Comparison of ENCODE assay signal across 18 mouse cellular contexts in the genomic region with DNA sequence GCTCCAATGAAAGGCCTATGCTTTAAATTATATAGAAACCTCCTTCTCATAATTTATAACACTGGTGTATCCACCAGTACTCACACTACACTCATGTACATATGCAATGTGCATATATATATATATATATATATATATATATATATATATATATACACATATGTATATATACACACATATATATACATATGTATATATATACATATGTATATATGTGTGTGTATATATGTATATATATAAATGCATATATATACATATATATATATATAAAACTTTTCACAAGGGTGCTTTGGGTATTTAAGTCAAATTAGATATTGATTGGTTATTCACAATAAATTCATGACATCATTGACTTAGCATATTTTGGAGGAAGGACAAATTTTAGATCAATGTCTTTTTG. TPM values are rescaled to one million over a fixed set of nuclear protein-coding genes. Genes with fewer than 3 reads are reported as not detected.
"Had no signal": no experiment of that assay in that cellular context is flagged by ENCODE, and none has a peak within 500 bp of the region (broad histone marks: within the 10 kb centered on the region; RNA-seq: fewer than 3 reads in every experiment).

No protein-coding gene starts in this region.

RNA-seq across cellular contexts. Expression of gene Zfp988, which starts 3.1 kb away (rescaled TPM):
- polyA plus RNA-seq: embryonic facial prominence, embryonic 11.5 days; embryonic facial prominence, embryonic 13.5 days; embryonic facial prominence, embryonic 14.5 days; embryonic facial prominence, embryonic 15.5 days; erythroblast, embryonic 14.5 days; forebrain, embryonic 10.5 days; forebrain, embryonic 11.5 days; forebrain, embryonic 13.5 days; forebrain, embryonic 14.5 days; forebrain, embryonic 15.5 days; forebrain, embryonic 16.5 days; forebrain, postnatal 0 days; gonadal fat pad, adult 2 months; heart, adult 2 months had no signal

RNA-seq across cellular contexts. Expression of gene Zfp978, which starts 58.7 kb away (rescaled TPM):
- polyA plus RNA-seq: cerebellum, adult 2 months; cortical plate, adult 2 months; embryonic facial prominence, embryonic 12.5 days; embryonic facial prominence, embryonic 13.5 days; embryonic facial prominence, embryonic 14.5 days; embryonic facial prominence, embryonic 15.5 days; erythroblast, embryonic 14.5 days; forebrain, embryonic 10.5 days; forebrain, embryonic 12.5 days; forebrain, embryonic 13.5 days; forebrain, embryonic 14.5 days; forebrain, embryonic 15.5 days; forebrain, embryonic 16.5 days; forebrain, postnatal 0 days; gonadal fat pad, adult 2 months; heart, adult 2 months had no signal
